23 mouse cellular contexts compared by ENCODE assay signal in genomic region chr19:34496353-34496752, GRCm38 (mm10). TPM values are rescaled to one million over a fixed set of nuclear protein-coding genes. Genes with fewer than 3 reads are reported as not detected.
A peak's percentile ranks its signal among the peaks of the same experiment; 100 is the strongest.
DNase-seq lines count a peak whose midpoint lies in the region; ATAC-seq and TF ChIP-seq lines count a peak whose summit lies in the region.
"Had no signal": no experiment of that assay in that cellular context is flagged by ENCODE, and none has a peak within 500 bp of the region (broad histone marks: within the 10 kb centered on the region; RNA-seq: fewer than 3 reads in every experiment).

No protein-coding gene starts in this region.

- no peak for TF ChIP-seq CTCF in kidney, adult 2 months (conservative IDR thresholded peaks at IDR 0.05; ENCODE audit: insufficient read depth, insufficient read length, low read depth, low read length)
- no peak for TF ChIP-seq CTCF in small intestine, adult 2 months (IDR thresholded peaks at IDR 0.05; ENCODE audit: extremely low read depth, insufficient read length, insufficient replicate concordance, low read depth, low read length)

- DNase-seq in kidney, adult 2 months, result peak; percentile 90
- DNase-seq in kidney, postnatal 4 days, result no peak
- peak; percentile 90 for DNase-seq in kidney, adult 9 months
- no peak for DNase-seq in liver, embryonic 11.5 days (ENCODE audit: low spot score)
- no peak for DNase-seq in T-cell, adult 2 months (ENCODE audit: low spot score)
- no peak for DNase-seq in gastrocnemius, adult 18-20 months (ENCODE audit: low spot score)
- no peak for DNase-seq in heart, adult 18-20 months
- DNase-seq: B cell, adult 2 months; cerebellum, adult 9-10 months; gastrocnemius, adult 2 months; left cerebral cortex, postnatal 4 days; lung, adult 18-20 months; right cerebral cortex, postnatal 14 days; thymus, postnatal 25 days had no signal

- no peaks in the 10 kb centered on the region for H3K27me3 ChIP-seq in kidney, adult 2 months (replicated peaks; ENCODE audit: control insufficient read depth, insufficient read depth, low read length)
- no peaks in the 10 kb centered on the region for H3K27me3 ChIP-seq in liver, embryonic 11.5 days (replicated peaks; ENCODE audit: control insufficient read depth, insufficient read depth, low read length)
- no peaks in the 10 kb centered on the region for H3K27me3 ChIP-seq in small intestine, adult 2 months (ENCODE audit: control insufficient read depth, insufficient read depth, low read length)
- H3K27me3 ChIP-seq: heart, embryonic 13.5 days; hindbrain, embryonic 13.5 days; megakaryocyte, embryonic 14.5 days; midbrain, embryonic 15.5 days; neural tube, embryonic 15.5 days had no signal

- H3K9me3 ChIP-seq in liver, embryonic 11.5 days (ENCODE audit: control insufficient read depth, low read length), result no peaks in the 10 kb centered on the region
- H3K9me3 ChIP-seq: heart, embryonic 13.5 days; hindbrain, embryonic 13.5 days; megakaryocyte, embryonic 14.5 days; midbrain, embryonic 15.5 days; neural tube, embryonic 15.5 days had no signal

- 53% methylated on average over 1 of the region's 1 CpGs for WGBS in kidney, adult 2 months
- WGBS in liver, embryonic 11.5 days, result 73% methylated on average over 1 of the region's 1 CpGs
- 29% methylated on average over 1 of the region's 1 CpGs for WGBS in small intestine, adult 2 months

- no peak overlapping the region for H3K4me2 ChIP-seq in liver, embryonic 11.5 days
- H3K4me2 ChIP-seq: heart, embryonic 13.5 days; hindbrain, embryonic 13.5 days; midbrain, embryonic 15.5 days; neural tube, embryonic 15.5 days had no signal

- peak; percentile 63 for ATAC-seq in liver, embryonic 11.5 days (replicated peaks; ENCODE audit: low FRiP score)
- ATAC-seq: forebrain, embryonic 14.5 days; midbrain, embryonic 15.5 days had no signal

- peaks cover 6% of the 10 kb centered on the region for H3K36me3 ChIP-seq in kidney, adult 2 months (ENCODE audit: control insufficient read depth, insufficient read depth, low read length)
- H3K36me3 ChIP-seq in liver, embryonic 11.5 days (ENCODE audit: control insufficient read depth, insufficient read depth, low read length), result no peaks in the 10 kb centered on the region
- H3K36me3 ChIP-seq in small intestine, adult 2 months (ENCODE audit: control insufficient read depth, insufficient read depth, low read length), result peaks cover 19% of the 10 kb centered on the region

- TF ChIP-seq POLR2A in kidney, adult 2 months (IDR thresholded peaks at IDR 0.05; ENCODE audit: low read depth, low read length), result no peak
- no peak for TF ChIP-seq POLR2A in small intestine, adult 2 months (IDR thresholded peaks at IDR 0.05; ENCODE audit: low read depth, low read length)

- H3K9ac ChIP-seq in liver, embryonic 11.5 days (ENCODE audit: low read depth, low read length), result no peak overlapping the region
- H3K9ac ChIP-seq: heart, embryonic 13.5 days; hindbrain, embryonic 13.5 days; midbrain, embryonic 15.5 days; neural tube, embryonic 15.5 days had no signal

- H3K4me3 ChIP-seq in kidney, adult 2 months (ENCODE audit: insufficient read depth, low read depth, low read length), result no peak overlapping the region
- no peak overlapping the region for H3K4me3 ChIP-seq in liver, embryonic 11.5 days (ENCODE audit: low read depth, low read length)
- H3K4me3 ChIP-seq in small intestine, adult 2 months (ENCODE audit: low read depth, low read length), result no peak overlapping the region
- H3K4me3 ChIP-seq: erythroblast, embryonic 14.5 days; gastrocnemius, adult 2 months; heart, embryonic 13.5 days; hindbrain, embryonic 13.5 days; left cerebral cortex, adult 2 months; megakaryocyte, embryonic 14.5 days; midbrain, embryonic 15.5 days; neural tube, embryonic 15.5 days had no signal

- H3K4me1 ChIP-seq in kidney, adult 2 months (ENCODE audit: control insufficient read depth, insufficient read depth, low read length), result peaks cover 4% of the 10 kb centered on the region; the same call in 1 of the 2 replicates
- H3K4me1 ChIP-seq in liver, embryonic 11.5 days (replicated peaks; ENCODE audit: control insufficient read depth, insufficient read depth, low read length), result no peaks in the 10 kb centered on the region
- peaks cover 5% of the 10 kb centered on the region; the same call in 1 of the 2 replicates for H3K4me1 ChIP-seq in small intestine, adult 2 months (ENCODE audit: control insufficient read depth, insufficient read depth, insufficient read length, low read length)
- H3K4me1 ChIP-seq: megakaryocyte, embryonic 14.5 days; midbrain, embryonic 15.5 days; neural tube, embryonic 15.5 days had no signal

- H3K27ac ChIP-seq in kidney, adult 2 months (ENCODE audit: insufficient read depth, low read depth, low read length), result no peak overlapping the region; the same call in 1 of the 2 replicates
- H3K27ac ChIP-seq in liver, embryonic 11.5 days (ENCODE audit: low read depth, low read length), result no peak overlapping the region
- H3K27ac ChIP-seq in small intestine, adult 2 months (ENCODE audit: insufficient read depth, low read depth, low read length), result peak overlapping the region; percentile 34; the same call in 1 of the 2 replicates
- H3K27ac ChIP-seq: gastrocnemius, adult 2 months; heart, embryonic 13.5 days; hindbrain, embryonic 13.5 days; left cerebral cortex, adult 2 months; midbrain, embryonic 15.5 days; neural tube, embryonic 15.5 days had no signal

RNA-seq across cellular contexts. Expression of gene Ch25h, which starts 21.4 kb away (rescaled TPM):
- polyA plus RNA-seq in kidney, adult 2 months (2012; rRNA removed), result 7.8 and 11.3 TPM in 2 replicates
- polyA plus RNA-seq in liver, embryonic 11.5 days (2014; fragmentation: Nextera tagmentation; extraction: Ambion mirVana), result 0.82 and 1.5 TPM in 2 replicates
- polyA plus RNA-seq in small intestine, adult 2 months (2012; rRNA removed), result 6.6 and 7.6 TPM in 2 replicates
- total RNA-seq in gastrocnemius, adult 18-20 months (2021), result not detected
- under 1 TPM in 1 of 2 experiments, not detected in 1; 0.25 TPM for total RNA-seq in heart, adult 18-20 months (2021)
- total RNA-seq: gastrocnemius, adult 2 months had no signal
- polyA plus RNA-seq: erythroblast, embryonic 14.5 days had no signal

RNA-seq across cellular contexts. Expression of gene Lipa, which starts 30.9 kb away (rescaled TPM):
- polyA plus RNA-seq in kidney, adult 2 months (2012; rRNA removed), result 210 and 240 TPM in 2 replicates
- polyA plus RNA-seq in liver, embryonic 11.5 days (2014; fragmentation: Nextera tagmentation; extraction: Ambion mirVana), result 48.2 and 53.6 TPM in 2 replicates
- 17.9 and 21.7 TPM in 2 replicates for polyA plus RNA-seq in small intestine, adult 2 months (2012; rRNA removed)
- 1 to 10 TPM; 4.6 to 5.3 TPM for total RNA-seq in gastrocnemius, adult 18-20 months (2021)
- 10 to 100 TPM; 22.2 to 28.9 TPM for total RNA-seq in heart, adult 18-20 months (2021)

RNA-seq across cellular contexts. Expression of gene Ifit2, which starts 54.1 kb away (rescaled TPM):
- 3.4 and 4.0 TPM in 2 replicates for polyA plus RNA-seq in kidney, adult 2 months (2012; rRNA removed)
- polyA plus RNA-seq in liver, embryonic 11.5 days (2014; fragmentation: Nextera tagmentation; extraction: Ambion mirVana), result 5.2 and 5.8 TPM in 2 replicates
- polyA plus RNA-seq in small intestine, adult 2 months (2012; rRNA removed), result 0.08 and 0.25 TPM in 2 replicates
- under 1 TPM; 0.62 to 0.85 TPM for total RNA-seq in gastrocnemius, adult 18-20 months (2021)
- 1 to 10 TPM; 3.1 to 3.7 TPM for total RNA-seq in heart, adult 18-20 months (2021)

Comparison
In these comparisons a context has a peak if more than half of its experiments do, and no peak if none do; other contexts are left out.
1. DNase-seq: peak in kidney, adult 2 months (single experiment) and kidney, adult 9 months (single experiment); none in kidney, postnatal 4 days (0 of 2), liver, embryonic 11.5 days (single experiment), T-cell, adult 2 months (single experiment), gastrocnemius, adult 18-20 months (single experiment) and heart, adult 18-20 months (0 of 2).